Mouse (Mus musculus) ES-CJ7 (cell line): Measurements from ENCODE around the gene Wee1.
"Not testable (repeated sequence)": the region's sequence is repeated elsewhere in the genome, so short reads cannot be mapped to it uniquely, and the experiment has no call there.

ENCODE experiments used
- DNase-seq: peaks from one replicate; pipeline ENCODE4 v3.0.0; 2011; ENCODE audit warnings: low read depth, low spot score

Gene Wee1

DNA sequence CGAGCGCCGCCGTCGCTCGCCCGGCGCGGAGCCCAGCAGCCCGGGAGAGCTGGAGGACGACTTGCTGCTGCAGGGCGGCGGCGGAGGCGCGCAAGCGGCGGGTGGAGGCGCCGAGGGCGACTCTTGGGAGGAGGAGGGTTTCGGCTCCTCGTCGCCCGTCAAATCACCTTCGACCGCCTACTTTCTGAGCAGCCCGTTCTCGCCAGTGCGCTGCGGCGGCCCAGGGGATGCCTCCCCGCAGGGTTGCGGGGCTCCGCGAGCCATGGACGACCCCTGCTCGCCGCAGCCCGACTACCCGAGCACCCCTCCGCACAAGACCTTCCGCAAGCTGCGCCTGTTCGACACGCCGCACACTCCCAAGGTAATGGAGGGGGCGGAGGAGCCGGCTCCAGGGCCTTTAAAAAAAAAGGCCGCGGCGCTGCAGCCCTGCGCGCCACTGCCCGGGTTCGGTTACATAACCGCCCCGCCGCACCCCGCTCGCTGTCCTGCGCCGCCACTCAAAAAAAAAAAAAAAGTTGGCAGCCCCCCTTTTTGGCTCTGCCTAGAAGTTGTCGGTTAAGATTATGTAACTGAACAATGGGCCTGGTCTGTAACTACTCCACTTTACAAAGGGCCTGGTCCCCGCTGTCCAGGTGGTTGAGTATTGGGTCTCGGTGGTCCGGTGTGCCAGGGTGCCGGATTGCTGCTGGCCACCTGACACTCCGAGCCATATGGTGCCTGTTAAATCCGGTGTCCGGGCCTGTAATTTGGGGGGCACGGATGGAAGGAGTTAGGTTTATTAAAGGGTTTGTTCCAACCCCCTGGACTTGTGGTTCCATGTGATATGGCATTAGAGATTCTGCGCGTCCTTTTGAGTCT, 948 bp downstream of the Wee1 start:
- peak; percentile 49 for DNase-seq

GRCm38 (mm10) chr7:110123844-110124555, 2.2 kb downstream of the Wee1 start:
- peak; percentile 27 for DNase-seq

GRCm38 (mm10) chr7:110128566-110128965, 6.7 kb downstream of the Wee1 start:
- no peak for DNase-seq

GRCm38 (mm10) chr7:110132272-110132671, 10.4 kb downstream of the Wee1 start:
- DNase-seq = not testable (repeated sequence)

GRCm38 (mm10) chr7:110133988-110134387, 12.1 kb downstream of the Wee1 start:
- DNase-seq = no peak

- no peak for DNase-seq
These were observed 16.7 kb downstream of the Wee1 start for GRCm38 (mm10) chr7:110138538-110138937.

DNA sequence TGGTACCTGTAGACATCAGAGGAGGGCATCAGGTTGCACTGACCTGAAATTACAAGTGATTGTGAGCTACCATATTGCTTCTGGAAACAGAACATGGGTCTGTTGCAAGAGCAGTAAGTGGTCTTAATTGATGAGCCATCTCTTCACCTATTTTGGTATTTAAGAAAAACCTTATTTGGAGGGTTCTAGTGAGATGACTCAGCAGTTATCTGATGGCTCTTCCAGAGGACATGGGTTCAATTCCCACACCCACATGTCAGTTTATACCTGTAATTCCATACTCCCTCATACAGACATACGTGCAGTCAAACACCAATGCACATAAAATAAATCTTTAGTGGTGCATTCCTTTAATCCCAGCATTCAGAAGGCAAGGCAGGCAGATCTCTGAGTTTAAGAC, 22.0 kb downstream of the Wee1 start:
- no peak for DNase-seq

GRCm38 (mm10) chr7:110152891-110153290, 31.0 kb downstream of the Wee1 start:
- DNase-seq = no peak

- no peak for DNase-seq
These were observed 34.9 kb downstream of the Wee1 start for GRCm38 (mm10) chr7:110156712-110157260.

DNA sequence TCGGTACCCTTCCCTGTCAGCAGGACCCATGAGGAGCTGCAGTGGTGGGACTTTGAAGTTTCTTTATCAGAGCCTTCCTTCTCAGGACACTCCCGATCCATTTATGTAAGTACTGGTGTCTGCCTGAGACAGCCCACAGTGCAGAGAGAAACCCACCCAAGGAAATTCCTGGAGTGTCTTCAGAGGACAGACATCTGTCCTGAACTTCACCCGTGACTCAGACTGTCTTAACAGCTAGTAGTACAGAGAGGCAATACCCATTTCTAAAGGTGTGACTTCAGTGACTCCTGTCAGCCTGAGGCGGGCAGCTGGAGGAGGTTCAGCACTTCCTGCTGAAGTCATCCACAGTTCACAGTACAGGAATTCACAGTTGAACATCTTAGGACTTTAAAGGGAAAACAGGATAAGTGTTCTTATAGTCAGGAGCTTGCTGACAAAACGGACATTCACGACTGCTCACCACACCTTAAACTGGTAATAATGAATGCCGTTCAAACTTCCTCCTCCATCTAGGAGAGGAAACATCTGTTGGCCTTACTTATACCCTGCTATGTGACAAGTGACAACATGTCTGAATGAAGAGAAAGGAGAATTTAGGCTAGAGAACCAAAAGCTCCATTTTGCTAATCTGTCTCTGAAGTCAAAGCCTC, 35.5 kb downstream of the Wee1 start:
- no peak for DNase-seq

DNA sequence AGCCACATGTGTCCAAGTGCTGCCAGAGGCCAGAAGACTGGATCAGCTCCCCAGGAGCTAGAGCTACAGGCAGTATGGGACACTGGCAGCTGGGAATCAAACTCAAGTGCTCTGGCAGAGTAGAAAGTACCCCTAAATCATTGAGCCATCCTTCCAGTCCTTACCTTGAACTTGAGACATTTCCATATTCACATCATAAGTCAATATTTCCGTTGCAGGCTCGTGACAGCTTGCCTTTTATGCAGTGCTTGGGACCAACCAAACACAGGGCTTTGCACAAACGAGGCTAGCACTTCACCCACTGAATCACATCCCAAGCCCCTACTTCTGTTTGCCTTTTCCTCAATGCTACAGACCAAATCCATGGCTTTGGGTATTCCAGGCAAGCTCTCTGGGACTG, 36.2 kb downstream of the Wee1 start:
- DNase-seq = no peak

DNA sequence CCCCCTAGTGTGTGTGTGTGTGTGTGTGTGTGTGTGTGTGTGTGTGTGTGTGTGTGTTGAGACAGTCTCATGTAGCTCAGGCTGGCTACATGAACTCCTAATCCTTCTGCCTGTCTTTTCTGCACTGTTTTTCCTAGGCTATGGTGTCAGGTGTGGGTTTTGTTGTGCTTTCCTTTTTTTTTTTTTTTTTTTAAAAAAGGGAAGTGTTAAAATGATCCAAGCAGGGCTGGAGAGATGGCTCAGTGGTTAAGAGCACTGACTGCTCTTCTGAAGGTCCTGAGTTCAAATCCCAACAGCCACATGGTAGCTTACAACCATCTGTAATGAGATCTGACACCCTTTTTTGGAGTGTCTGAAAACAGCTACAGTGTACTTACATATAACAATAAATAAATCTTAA, 38.3 kb downstream of the Wee1 start:
- not testable (repeated sequence) for DNase-seq

GRCm38 (mm10) chr7:110160601-110161000, 38.8 kb downstream of the Wee1 start:
- DNase-seq = no peak

DNA sequence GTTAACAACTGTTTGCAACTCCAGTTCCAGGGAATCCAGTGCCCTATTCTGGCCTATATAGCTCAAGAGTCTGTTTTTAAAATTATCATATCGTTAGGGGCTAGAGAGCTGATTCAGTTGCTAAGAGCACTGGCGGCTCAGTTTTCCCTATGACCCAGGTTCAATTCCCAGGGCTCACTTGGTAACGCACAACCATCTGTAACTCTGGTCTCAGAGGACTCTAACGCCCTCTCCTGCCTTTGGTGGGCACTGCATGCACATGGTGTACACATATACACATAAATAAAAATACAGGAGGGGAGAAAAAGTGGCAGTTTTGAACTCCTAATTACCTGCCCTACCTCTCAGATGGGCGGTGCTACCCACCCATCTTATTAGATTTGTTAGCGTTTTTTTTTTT, 41.2 kb downstream of the Wee1 start:
- DNase-seq = peak; percentile 79

DNA sequence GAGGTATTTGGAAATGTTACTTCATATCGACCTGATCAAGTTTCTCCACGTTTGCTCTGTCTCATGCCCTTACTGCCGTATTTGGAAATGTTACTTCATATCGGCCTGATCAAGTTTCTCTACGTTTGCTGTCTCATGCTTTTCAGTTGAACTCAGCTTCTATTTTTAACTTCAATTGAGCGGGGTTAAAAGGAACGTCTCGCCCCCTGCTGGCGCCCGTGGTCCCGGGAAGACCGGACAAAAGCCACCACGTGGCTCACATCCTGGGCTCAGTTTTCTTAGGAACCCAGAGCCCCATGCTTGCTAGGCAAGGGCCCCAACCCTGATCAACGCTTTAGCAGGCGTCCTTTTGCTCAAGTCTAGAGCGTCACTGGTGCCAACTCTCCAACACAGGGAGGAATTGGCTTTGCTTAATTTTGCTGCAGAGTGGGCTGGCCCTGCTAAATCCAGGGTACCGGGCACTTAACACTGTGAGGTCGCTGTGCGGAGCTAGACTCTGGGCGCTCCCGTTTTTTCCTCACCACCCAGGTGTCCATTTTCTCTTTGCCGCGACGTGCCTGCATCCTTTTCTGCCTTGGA, 42.3 kb downstream of the Wee1 start:
- DNase-seq = peak; percentile 92

GRCm38 (mm10) chr7:110164712-110165122, 42.9 kb downstream of the Wee1 start:
- DNase-seq = peak; percentile 97

- peak; percentile 88 for DNase-seq
These were observed 44.4 kb downstream of the Wee1 start for GRCm38 (mm10) chr7:110166233-110166632.

DNA sequence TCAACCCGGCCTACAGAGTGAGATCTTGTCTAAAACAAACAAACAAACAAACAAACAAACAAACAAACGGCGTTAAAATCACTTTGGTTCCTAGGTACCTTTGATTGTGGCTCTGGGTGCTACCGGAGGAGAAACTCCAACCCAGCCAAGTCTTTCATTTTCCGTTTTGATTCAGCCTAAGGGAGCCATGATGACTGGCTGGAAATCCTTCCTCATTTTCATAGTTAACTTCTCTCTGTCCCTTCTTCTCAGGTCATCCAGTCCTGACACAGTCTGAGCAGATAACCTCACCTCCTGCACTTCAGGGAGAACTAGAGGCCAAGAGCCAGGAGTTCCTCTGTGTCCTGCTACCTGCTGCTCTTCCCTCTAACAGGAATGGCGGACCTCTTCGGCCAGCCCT, 57.4 kb downstream of the Wee1 start:
- no peak for DNase-seq

DNA sequence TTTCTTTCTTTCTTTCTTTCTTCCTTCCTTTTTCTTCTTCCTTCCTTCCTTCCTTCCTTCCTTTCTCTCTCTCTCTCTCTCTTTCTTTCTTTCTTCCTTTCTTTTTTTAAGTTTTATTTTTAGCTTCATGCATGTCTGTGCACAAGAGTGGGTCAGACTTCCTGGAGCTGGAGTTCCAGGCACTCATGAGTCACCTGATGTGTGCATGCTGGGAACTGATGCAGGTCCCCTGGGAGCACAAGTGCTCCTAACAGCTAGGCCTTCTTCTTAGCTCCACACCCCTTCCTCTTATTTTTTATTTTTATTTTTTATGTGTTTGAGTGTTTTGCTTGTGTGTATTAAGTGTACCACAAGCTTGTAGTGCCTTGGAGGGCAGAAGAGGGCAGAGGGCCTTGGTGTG, 58.8 kb downstream of the Wee1 start:
- DNase-seq = no peak

GRCm38 (mm10) chr7:110181446-110181845, 59.6 kb downstream of the Wee1 start:
- DNase-seq = peak; percentile 86

DNA sequence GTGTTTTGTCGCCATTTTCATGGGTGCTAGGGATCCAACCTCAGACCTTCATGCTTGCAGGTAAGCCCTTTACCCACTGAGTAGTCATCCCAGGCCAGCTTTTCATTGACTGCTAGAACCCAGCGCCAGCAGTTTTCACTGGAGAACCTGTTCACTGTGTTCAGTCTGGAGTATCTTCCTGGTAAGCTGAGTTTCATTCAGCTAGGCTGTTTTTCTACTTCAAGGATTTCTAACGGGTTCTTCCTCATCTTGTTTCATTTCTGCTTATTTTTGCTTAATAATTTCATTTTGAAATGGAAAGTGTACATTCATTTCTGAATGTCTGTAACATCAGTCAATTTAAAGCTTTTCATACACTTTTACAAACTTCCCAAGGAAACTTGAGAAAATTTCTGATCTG, 62.8 kb downstream of the Wee1 start:
- no peak for DNase-seq

DNA sequence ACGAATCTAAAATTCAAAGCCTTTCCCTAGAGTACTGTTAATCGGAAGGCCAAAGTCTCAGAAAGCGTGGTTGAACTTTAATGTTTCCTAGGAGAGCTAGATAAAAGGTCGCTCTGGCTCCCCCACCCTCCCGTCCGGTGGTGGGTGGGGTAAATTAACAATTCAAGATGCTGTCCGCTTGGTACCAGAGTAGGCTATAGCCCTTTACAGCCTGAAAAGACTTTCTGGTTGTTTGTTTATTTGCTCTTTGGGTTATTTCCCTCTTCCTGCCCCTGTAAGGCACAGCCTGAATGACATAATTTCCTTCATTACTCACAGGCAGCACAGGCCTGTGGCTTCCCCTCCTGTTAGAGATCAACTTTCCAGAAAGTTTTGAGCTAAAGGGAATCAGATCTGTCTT, 68.1 kb downstream of the Wee1 start:
- DNase-seq = peak; percentile 62
